ENCODE assay signal across 9 mouse cellular contexts in the genomic region with DNA sequence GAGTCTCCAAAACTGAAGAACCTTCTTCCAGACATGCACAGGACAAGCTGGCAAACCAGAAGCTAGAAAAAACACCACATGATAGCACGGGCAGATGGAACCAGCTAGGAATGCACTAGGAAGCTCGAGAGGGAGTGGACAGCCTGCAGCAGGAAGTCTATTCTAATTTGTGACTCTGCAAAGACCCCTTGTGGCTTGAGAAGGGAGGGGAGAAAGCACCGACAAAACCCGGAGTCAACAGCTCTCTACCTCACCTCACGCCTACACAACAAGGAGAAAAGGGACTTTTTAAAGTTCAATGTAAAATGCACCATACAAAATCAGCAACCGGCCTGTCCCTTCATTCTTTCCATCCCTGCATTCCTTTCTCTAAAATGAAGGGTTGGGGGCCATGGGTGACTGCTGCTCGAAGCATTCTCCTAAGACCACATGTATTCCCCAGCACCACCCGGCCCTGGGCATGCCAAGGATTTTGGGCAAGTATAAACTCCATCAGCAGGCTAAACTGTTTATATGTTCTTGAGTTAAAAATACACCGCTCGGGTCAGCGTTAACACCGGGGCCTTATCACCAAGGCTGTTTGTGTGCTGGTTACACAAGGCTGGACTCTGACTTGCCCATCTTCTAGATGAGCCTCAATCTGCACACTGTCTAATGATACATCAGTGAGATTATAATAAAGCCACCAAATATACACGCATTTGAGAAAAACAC. TPM values are rescaled to one million over a fixed set of nuclear protein-coding genes. Genes with fewer than 3 reads are reported as not detected.
A peak's percentile ranks its signal among the peaks of the same experiment; 100 is the strongest.
DNase-seq lines count a peak whose midpoint lies in the region; ATAC-seq and TF ChIP-seq lines count a peak whose summit lies in the region.
"Had no signal": no experiment of that assay in that cellular context is flagged by ENCODE, and none has a peak within 500 bp of the region (broad histone marks: within the 10 kb centered on the region; RNA-seq: fewer than 3 reads in every experiment).

No protein-coding gene starts in this region.

- no peak overlapping the region for H3K9ac ChIP-seq in embryonic facial prominence, embryonic 13.5 days
- no peak overlapping the region for H3K9ac ChIP-seq in hindbrain, postnatal 0 days (replicated peaks; ENCODE audit: low read length)
- H3K9ac ChIP-seq: midbrain, embryonic 13.5 days had no signal

- H3K9me3 ChIP-seq in embryonic facial prominence, embryonic 13.5 days, result no peaks in the 10 kb centered on the region
- no peaks in the 10 kb centered on the region for H3K9me3 ChIP-seq in embryonic facial prominence, embryonic 10.5 days
- no peaks in the 10 kb centered on the region for H3K9me3 ChIP-seq in hindbrain, postnatal 0 days (ENCODE audit: low read length)
- H3K9me3 ChIP-seq: midbrain, embryonic 13.5 days had no signal

- TF ChIP-seq CTCF in hindbrain, postnatal 0 days (IDR thresholded peaks at IDR 0.05; ENCODE audit: low read depth), result no peak

- 40% methylated on average over 13 of the region's 13 CpGs for WGBS in embryonic facial prominence, embryonic 13.5 days
- WGBS in embryonic facial prominence, embryonic 10.5 days, result 55% methylated on average over 13 of the region's 13 CpGs
- 40% methylated on average over 13 of the region's 13 CpGs for WGBS in hindbrain, postnatal 0 days

- no peak overlapping the region for H3K4me3 ChIP-seq in embryonic facial prominence, embryonic 13.5 days
- no peak overlapping the region for H3K4me3 ChIP-seq in embryonic facial prominence, embryonic 10.5 days
- H3K4me3 ChIP-seq in hindbrain, postnatal 0 days (ENCODE audit: low read length), result no peak overlapping the region
- H3K4me3 ChIP-seq: midbrain, embryonic 13.5 days had no signal

- no peak for DNase-seq in embryonic facial prominence, embryonic 10.5 days (ENCODE audit: low spot score)
- peak; percentile 52 for DNase-seq in thymus, postnatal 25 days
- no peak for DNase-seq in thymus, adult 18-20 months
- no peak for DNase-seq in hindbrain, postnatal 0 days (ENCODE audit: low spot score)
- DNase-seq in spleen, postnatal 10 days (ENCODE audit: low spot score in 2 of 2), result no peak
- no peak for DNase-seq in adrenal gland, adult 18-20 months (ENCODE audit: low spot score in 2 of 2)

- H3K4me1 ChIP-seq in embryonic facial prominence, embryonic 13.5 days, result peaks cover 84% of the 10 kb centered on the region
- H3K4me1 ChIP-seq in embryonic facial prominence, embryonic 10.5 days, result peaks cover 77% of the 10 kb centered on the region
- H3K4me1 ChIP-seq in hindbrain, postnatal 0 days (ENCODE audit: insufficient read depth, low read length), result peaks cover 21% of the 10 kb centered on the region; the same call in 1 of the 2 replicates

- peak overlapping the region; percentile 16 for H3K4me2 ChIP-seq in embryonic facial prominence, embryonic 13.5 days
- peak overlapping the region; percentile 21 for H3K4me2 ChIP-seq in hindbrain, postnatal 0 days (ENCODE audit: low read depth, low read length)
- H3K4me2 ChIP-seq: midbrain, embryonic 13.5 days had no signal

- H3K27me3 ChIP-seq in embryonic facial prominence, embryonic 13.5 days, result peaks cover 13% of the 10 kb centered on the region
- H3K27me3 ChIP-seq in embryonic facial prominence, embryonic 10.5 days (replicated peaks; ENCODE audit: low read depth, poor library complexity, severe bottlenecking), result peaks cover 8% of the 10 kb centered on the region; the same call in 1 of the 2 replicates
- H3K27me3 ChIP-seq in hindbrain, postnatal 0 days (ENCODE audit: insufficient read depth, low read length), result no peaks in the 10 kb centered on the region
- H3K27me3 ChIP-seq: midbrain, embryonic 13.5 days had no signal

- H3K27ac ChIP-seq in embryonic facial prominence, embryonic 13.5 days, result peak overlapping the region; percentile 28; the same call in 1 of the 2 replicates
- no peak overlapping the region for H3K27ac ChIP-seq in embryonic facial prominence, embryonic 10.5 days (replicated peaks)
- H3K27ac ChIP-seq in hindbrain, postnatal 0 days, result peak overlapping the region; percentile 52; the same call in 1 of the 2 replicates
- H3K27ac ChIP-seq: midbrain, embryonic 13.5 days had no signal

- no peaks in the 10 kb centered on the region for H3K36me3 ChIP-seq in embryonic facial prominence, embryonic 13.5 days
- H3K36me3 ChIP-seq in embryonic facial prominence, embryonic 10.5 days (replicated peaks), result peaks cover 3% of the 10 kb centered on the region; the same call in 1 of the 2 replicates
- no peaks in the 10 kb centered on the region for H3K36me3 ChIP-seq in hindbrain, postnatal 0 days (ENCODE audit: insufficient read depth, low read length)
- H3K36me3 ChIP-seq: midbrain, embryonic 13.5 days had no signal

- ATAC-seq in embryonic facial prominence, embryonic 13.5 days (ENCODE audit: insufficient number of reproducible peaks, insufficient read depth, low FRiP score, low TSS enrichment, low read depth), result no peak
- peak; percentile 52; the same call in 1 of the 2 replicates for ATAC-seq in hindbrain, postnatal 0 days
- ATAC-seq in granulocyte monocyte progenitor cell, adult 5-6 weeks (replicated peaks; ENCODE audit: poor library complexity, severe bottlenecking), result no peak
- ATAC-seq: midbrain, embryonic 13.5 days had no signal

RNA-seq across cellular contexts. Expression of a gene that starts 15.0 kb away (rescaled TPM):
- polyA plus RNA-seq in embryonic facial prominence, embryonic 13.5 days (2015; fragmentation: Nextera tagmentation; extraction: Ambion mirVana), result 17.4 and 18.9 TPM in 2 replicates
- polyA plus RNA-seq in embryonic facial prominence, embryonic 10.5 days (2016; fragmentation: Nextera tagmentation; extraction: Ambion mirVana), result 11.7 and 11.8 TPM in 2 replicates
- total RNA-seq in hindbrain, postnatal 0 days (2014; rRNA removed), result 131 and 146 TPM in 2 replicates
- 23.0 and 27.8 TPM in 2 replicates for polyA plus RNA-seq in hindbrain, postnatal 0 days (2015; fragmentation: Nextera tagmentation; extraction: Ambion mirVana)
- 0.37 and 2.0 TPM in 2 replicates for total RNA-seq in granulocyte monocyte progenitor cell, adult 5-6 weeks (2014; fragmentation: Nextera tagmentation)
- total RNA-seq in granulocyte monocyte progenitor cell, adult 5-6 weeks (2017), result not detected in 2 replicates
- 10 to 100 TPM in 1 of 2 experiments, 1 to 10 TPM in 1; 9.6 to 14.1 TPM for total RNA-seq in adrenal gland, adult 18-20 months (2021)
